Mouse (Mus musculus): Measurements from ENCODE around the gene Gm45716.

DNA sequence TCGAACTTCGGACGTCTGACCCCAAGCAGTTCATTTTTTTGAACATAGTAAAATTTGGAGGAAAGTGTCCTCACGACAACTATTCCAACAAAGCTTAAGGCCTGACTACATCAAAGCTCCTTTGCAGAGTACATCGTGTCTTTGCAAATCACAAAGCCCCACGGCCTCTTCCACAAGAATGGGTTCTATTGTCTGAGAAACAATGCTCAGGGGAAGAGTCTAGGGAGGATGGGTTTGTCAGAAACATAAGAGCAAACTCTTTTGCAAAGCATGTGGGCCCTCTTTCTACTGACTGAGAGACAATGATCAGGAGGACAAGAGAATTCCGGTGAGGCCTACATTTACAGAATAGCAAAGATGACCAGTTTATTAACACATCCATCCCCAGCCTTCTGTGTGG lies 26.8 kb downstream of the Gm45716 start:
- no peak for TF ChIP-seq CTCF (IDR thresholded peaks at IDR 0.05; ENCODE audit: insufficient read depth, low read length)
- TF ChIP-seq POLR2A (IDR thresholded peaks at IDR 0.05; ENCODE audit: borderline replicate concordance, extremely low read depth, low read depth, low read length), result no peak

All from lung, adult 2 months (tissue).